ENCODE assay signal across 8 mouse cellular contexts in the genomic region with DNA sequence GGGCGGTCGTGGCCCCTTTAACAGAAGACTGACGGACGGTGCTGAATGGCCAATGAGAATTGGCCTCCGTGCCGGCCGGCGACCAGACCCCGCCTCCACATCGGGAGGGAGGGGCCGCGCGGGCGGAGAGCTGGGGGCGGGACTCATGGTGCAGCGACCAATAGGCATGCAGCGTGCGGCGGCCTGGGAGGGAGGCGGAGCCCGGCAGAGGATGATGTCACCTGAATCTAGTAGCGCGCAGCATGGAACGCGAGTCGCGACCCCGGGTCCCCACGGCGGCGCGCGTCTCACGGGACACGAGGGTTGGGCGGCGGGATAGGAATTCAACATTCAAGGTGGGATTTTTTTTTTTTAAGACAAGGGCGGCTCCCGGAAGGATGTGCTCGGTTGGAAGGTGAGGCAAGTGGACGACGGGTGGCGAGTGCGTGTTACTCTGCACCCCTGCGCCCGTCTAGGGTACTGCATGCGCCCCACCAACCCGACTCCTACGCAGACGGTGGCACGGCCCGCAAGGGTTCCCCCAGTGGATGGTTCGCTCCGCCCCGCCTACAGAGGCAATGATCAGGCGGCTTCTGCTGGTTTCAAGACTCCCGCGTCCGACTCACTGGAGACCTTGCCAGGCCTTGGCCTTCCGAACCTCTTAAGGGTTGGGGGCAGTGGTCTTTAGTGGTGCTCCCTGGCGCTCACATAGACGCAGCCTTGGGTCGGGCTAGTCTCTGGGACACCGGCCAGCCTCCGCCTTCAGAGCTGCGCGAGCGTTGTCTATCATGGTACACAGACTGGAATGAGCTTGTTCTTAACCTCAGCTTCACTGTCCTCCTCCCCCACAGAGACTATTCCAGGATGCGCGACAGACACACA. TPM values are rescaled to one million over a fixed set of nuclear protein-coding genes. Genes with fewer than 3 reads are reported as not detected.
DNase-seq lines count a peak whose midpoint lies in the region; ATAC-seq lines count a peak whose summit lies in the region.

No protein-coding gene starts in this region.

- H3K9ac ChIP-seq in forebrain, embryonic 11.5 days (ENCODE audit: low read length), result peak overlapping the region; percentile 77
- peak overlapping the region; percentile 67 for H3K9ac ChIP-seq in heart, embryonic 16.5 days (ENCODE audit: low read length)
- H3K9ac ChIP-seq in liver, embryonic 15.5 days, result peak overlapping the region; percentile 64
- H3K9ac ChIP-seq in neural tube, embryonic 12.5 days, result peak overlapping the region; percentile 84

- peaks cover 15% of the 10 kb centered on the region for H3K4me1 ChIP-seq in forebrain, embryonic 11.5 days (replicated peaks; ENCODE audit: control insufficient read depth, insufficient read depth, low read length)
- peaks cover 19% of the 10 kb centered on the region for H3K4me1 ChIP-seq in heart, embryonic 16.5 days (ENCODE audit: control insufficient read depth, insufficient read depth, low read length)
- peaks cover 53% of the 10 kb centered on the region for H3K4me1 ChIP-seq in liver, embryonic 15.5 days (replicated peaks)
- H3K4me1 ChIP-seq in neural tube, embryonic 12.5 days, result peaks cover 38% of the 10 kb centered on the region

- H3K4me2 ChIP-seq in forebrain, embryonic 11.5 days (ENCODE audit: low read depth, low read length, severe bottlenecking), result peak overlapping the region; percentile 60
- H3K4me2 ChIP-seq in heart, embryonic 16.5 days (ENCODE audit: low read depth, low read length), result peak overlapping the region; percentile 98
- H3K4me2 ChIP-seq in liver, embryonic 15.5 days, result peak overlapping the region; percentile 94
- H3K4me2 ChIP-seq in neural tube, embryonic 12.5 days (replicated peaks), result peak overlapping the region; percentile 83

- WGBS in forebrain, embryonic 11.5 days, result under 1% methylated on average over 70 of the region's 70 CpGs
- under 1% methylated on average over 70 of the region's 70 CpGs for WGBS in heart, embryonic 16.5 days
- WGBS in liver, embryonic 15.5 days (ENCODE audit: insufficient replicate concordance), result 1% methylated on average over 70 of the region's 70 CpGs
- under 1% methylated on average over 70 of the region's 70 CpGs for WGBS in neural tube, embryonic 12.5 days

- no peaks in the 10 kb centered on the region for H3K36me3 ChIP-seq in forebrain, embryonic 11.5 days (ENCODE audit: control insufficient read depth, insufficient read depth, low read length)
- no peaks in the 10 kb centered on the region for H3K36me3 ChIP-seq in heart, embryonic 16.5 days (ENCODE audit: control insufficient read depth, insufficient read depth)
- H3K36me3 ChIP-seq in liver, embryonic 15.5 days (replicated peaks), result peaks cover 2% of the 10 kb centered on the region; the same call in 1 of the 2 replicates
- H3K36me3 ChIP-seq in neural tube, embryonic 12.5 days, result peaks cover under 1% of the 10 kb centered on the region; the same call in 1 of the 2 replicates

- H3K9me3 ChIP-seq in forebrain, embryonic 11.5 days (ENCODE audit: control insufficient read depth, low read length), result no peaks in the 10 kb centered on the region
- no peaks in the 10 kb centered on the region for H3K9me3 ChIP-seq in heart, embryonic 16.5 days (replicated peaks; ENCODE audit: control insufficient read depth, low read length)
- H3K9me3 ChIP-seq in liver, embryonic 15.5 days (replicated peaks), result no peaks in the 10 kb centered on the region
- no peaks in the 10 kb centered on the region for H3K9me3 ChIP-seq in neural tube, embryonic 12.5 days

- peaks cover 22% of the 10 kb centered on the region for H3K27me3 ChIP-seq in forebrain, embryonic 11.5 days (ENCODE audit: control insufficient read depth, insufficient read depth, low read length)
- H3K27me3 ChIP-seq in heart, embryonic 16.5 days (ENCODE audit: control insufficient read depth, insufficient read depth, low read length), result peaks cover 46% of the 10 kb centered on the region
- peaks cover 84% of the 10 kb centered on the region for H3K27me3 ChIP-seq in liver, embryonic 15.5 days
- H3K27me3 ChIP-seq in neural tube, embryonic 12.5 days (replicated peaks), result peaks cover 47% of the 10 kb centered on the region

- peak overlapping the region; percentile 52; the same call in 1 of the 2 replicates for H3K27ac ChIP-seq in forebrain, embryonic 11.5 days (ENCODE audit: low read depth, low read length)
- peak overlapping the region; percentile 46 for H3K27ac ChIP-seq in heart, embryonic 16.5 days (ENCODE audit: low read length)
- H3K27ac ChIP-seq in liver, embryonic 15.5 days (replicated peaks), result peak overlapping the region; percentile 55; the same call in 1 of the 2 replicates
- peak overlapping the region; percentile 62 for H3K27ac ChIP-seq in neural tube, embryonic 12.5 days

- DNase-seq in CD8-positive naive resting alpha-beta T cell, adult 2 months (ENCODE audit: low read depth in 2 of 2, low spot score in 2 of 2), result peak; percentile 93 to 95
- peak; percentile 83 for DNase-seq in c-Kit-positive CD71-negative TER-119-negative erythroid progenitor cells, embryonic 14.5 days (ENCODE audit: low read depth)
- DNase-seq in forebrain, embryonic 11.5 days (ENCODE audit: low spot score), result peak; percentile 100
- peak; percentile 96 to 98 for DNase-seq in kidney, postnatal 36 days
- DNase-seq in telencephalon, adult 2 months (ENCODE audit: low read depth, low spot score), result peak; percentile 95

- ATAC-seq in forebrain, embryonic 11.5 days (replicated peaks; ENCODE audit: low FRiP score), result peak; percentile 89
- peak; percentile 90 for ATAC-seq in heart, embryonic 16.5 days (replicated peaks; ENCODE audit: extremely low read depth, insufficient read depth, low FRiP score)
- peak; percentile 80 for ATAC-seq in liver, embryonic 15.5 days (ENCODE audit: insufficient read depth)
- ATAC-seq in neural tube, embryonic 12.5 days (ENCODE audit: low FRiP score, low read depth), result peak; percentile 88

- H3K4me3 ChIP-seq in forebrain, embryonic 11.5 days (ENCODE audit: low read depth, low read length), result peak overlapping the region; percentile 67
- H3K4me3 ChIP-seq in heart, embryonic 16.5 days (ENCODE audit: low read length), result peak overlapping the region; percentile 65
- peak overlapping the region; percentile 64 for H3K4me3 ChIP-seq in liver, embryonic 15.5 days (replicated peaks)
- H3K4me3 ChIP-seq in neural tube, embryonic 12.5 days, result peak overlapping the region; percentile 76

RNA-seq across cellular contexts. Expression of gene Ppfia3, which starts 0.4 kb away (rescaled TPM):
- 11.6 and 13.0 TPM in 2 replicates for polyA plus RNA-seq in forebrain, embryonic 11.5 days (2014; fragmentation: Nextera tagmentation; extraction: Ambion mirVana)
- 1.5 TPM in 2 replicates for polyA plus RNA-seq in heart, embryonic 16.5 days (2015; fragmentation: Nextera tagmentation; extraction: Ambion mirVana)
- polyA plus RNA-seq in liver, embryonic 15.5 days (2015; fragmentation: Nextera tagmentation; extraction: Ambion mirVana), result 0.09 and 0.14 TPM in 2 replicates
- 17.1 and 18.1 TPM in 2 replicates for polyA plus RNA-seq in neural tube, embryonic 12.5 days (2016; fragmentation: Nextera tagmentation; extraction: Ambion mirVana)

RNA-seq across cellular contexts. Expression of gene Lin7b, which starts 3.1 kb away (rescaled TPM):
- polyA plus RNA-seq in forebrain, embryonic 11.5 days (2014; fragmentation: Nextera tagmentation; extraction: Ambion mirVana), result 0.48 and 1.5 TPM in 2 replicates
- polyA plus RNA-seq in heart, embryonic 16.5 days (2015; fragmentation: Nextera tagmentation; extraction: Ambion mirVana), result 0.81 and 0.91 TPM in 2 replicates
- not detected in 2 replicates for polyA plus RNA-seq in liver, embryonic 15.5 days (2015; fragmentation: Nextera tagmentation; extraction: Ambion mirVana)
- 3.5 TPM in 2 replicates for polyA plus RNA-seq in neural tube, embryonic 12.5 days (2016; fragmentation: Nextera tagmentation; extraction: Ambion mirVana)

RNA-seq across cellular contexts. Expression of gene Snrnp70, which starts 28.3 kb away (rescaled TPM):
- 79.8 and 87.9 TPM in 2 replicates for polyA plus RNA-seq in forebrain, embryonic 11.5 days (2014; fragmentation: Nextera tagmentation; extraction: Ambion mirVana)
- 145 and 161 TPM in 2 replicates for polyA plus RNA-seq in heart, embryonic 16.5 days (2015; fragmentation: Nextera tagmentation; extraction: Ambion mirVana)
- polyA plus RNA-seq in liver, embryonic 15.5 days (2015; fragmentation: Nextera tagmentation; extraction: Ambion mirVana), result 77.8 and 86.3 TPM in 2 replicates
- polyA plus RNA-seq in neural tube, embryonic 12.5 days (2016; fragmentation: Nextera tagmentation; extraction: Ambion mirVana), result 269 and 286 TPM in 2 replicates

RNA-seq across cellular contexts. Expression of gene Hrc, which starts 32.2 kb away (rescaled TPM):
- not detected in 2 replicates for polyA plus RNA-seq in forebrain, embryonic 11.5 days (2014; fragmentation: Nextera tagmentation; extraction: Ambion mirVana)
- 26.6 and 28.7 TPM in 2 replicates for polyA plus RNA-seq in heart, embryonic 16.5 days (2015; fragmentation: Nextera tagmentation; extraction: Ambion mirVana)
- polyA plus RNA-seq in liver, embryonic 15.5 days (2015; fragmentation: Nextera tagmentation; extraction: Ambion mirVana), result 0.31 and 0.54 TPM in 2 replicates
- 0.46 and 0.77 TPM in 2 replicates for polyA plus RNA-seq in neural tube, embryonic 12.5 days (2016; fragmentation: Nextera tagmentation; extraction: Ambion mirVana)

RNA-seq across cellular contexts. Expression of gene Trpm4, which starts 33.7 kb away (rescaled TPM):
- polyA plus RNA-seq in forebrain, embryonic 11.5 days (2014; fragmentation: Nextera tagmentation; extraction: Ambion mirVana), result 5.6 and 6.8 TPM in 2 replicates
- 12.4 and 18.0 TPM in 2 replicates for polyA plus RNA-seq in heart, embryonic 16.5 days (2015; fragmentation: Nextera tagmentation; extraction: Ambion mirVana)
- polyA plus RNA-seq in liver, embryonic 15.5 days (2015; fragmentation: Nextera tagmentation; extraction: Ambion mirVana), result 1.3 and 1.5 TPM in 2 replicates
- polyA plus RNA-seq in neural tube, embryonic 12.5 days (2016; fragmentation: Nextera tagmentation; extraction: Ambion mirVana), result 9.6 and 11.0 TPM in 2 replicates

Comparison
In these comparisons a context has a peak if more than half of its experiments do, and no peak if none do; other contexts are left out.
1. Peak in every context shown above with its lines: DNase-seq, ATAC-seq, H3K4me3 ChIP-seq and H3K27ac ChIP-seq.